Mouse (Mus musculus) embryonic fibroblast, embryonic 13.5 days (primary cell): ENCODE results near the gene Tcte3.

Source experiments
- CTCF ChIP-seq: IDR thresholded peaks from 2 replicates; pipeline ENCODE4 v1.5.1; 2011; ENCODE audit warnings: mild to moderate bottlenecking, control low read depth, low read length, moderate library complexity, borderline replicate concordance; ENCODE audit not compliant: insufficient read depth
- POLR2A ChIP-seq: IDR thresholded peaks from 2 replicates; pipeline ENCODE4 v1.6.1; 2011; ENCODE audit warnings: low read depth, mild to moderate bottlenecking, control low read depth, low read length, moderate library complexity

DNA sequence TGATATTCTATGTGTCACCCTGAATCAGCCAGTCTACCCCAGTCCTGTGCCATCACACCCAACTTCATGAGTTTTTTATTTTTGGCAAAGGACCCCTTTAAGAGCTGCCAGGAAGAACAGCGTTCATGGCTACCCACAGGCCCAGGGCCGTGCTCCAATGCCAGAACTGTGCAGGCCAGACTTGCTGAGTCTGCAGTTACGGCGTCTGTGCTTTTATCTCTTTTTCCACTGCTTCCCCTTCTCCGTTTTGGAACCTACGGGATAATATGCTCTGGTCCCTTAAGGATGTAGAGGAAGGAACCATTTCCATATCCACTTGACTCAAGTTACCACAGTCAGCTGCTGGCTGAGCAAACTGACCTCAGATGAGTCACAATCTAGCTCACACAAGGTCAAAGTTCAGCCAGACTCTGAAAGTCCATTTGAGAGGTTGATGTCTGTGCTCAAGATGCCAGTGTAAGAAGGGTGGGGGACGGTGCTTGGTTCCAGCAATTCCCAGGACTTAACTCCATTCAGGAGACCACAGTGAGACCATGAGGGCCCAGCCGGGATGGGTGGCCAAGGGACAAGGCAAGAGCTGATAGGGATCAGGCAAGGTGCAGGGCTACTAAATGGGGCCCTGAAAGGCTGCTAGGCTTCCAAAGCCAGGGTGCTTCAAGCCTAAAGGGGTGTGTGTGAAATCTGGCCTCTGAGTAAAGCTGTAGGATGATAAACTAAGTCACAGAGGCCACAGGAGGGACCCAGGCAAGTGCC is 26.9 kb upstream of the Tcte3 start:
- TF ChIP-seq POLR2A (no peak), CTCF (no peak)
